10 mouse cellular contexts compared by ENCODE assay signal in genomic region chr14:40931115-40931829, GRCm38 (mm10). TPM values are rescaled to one million over a fixed set of nuclear protein-coding genes. Genes with fewer than 3 reads are reported as not detected.
DNase-seq lines count a peak whose midpoint lies in the region; ATAC-seq and TF ChIP-seq lines count a peak whose summit lies in the region.
"Had no signal": no experiment of that assay in that cellular context is flagged by ENCODE, and none has a peak within 500 bp of the region (broad histone marks: within the 10 kb centered on the region; RNA-seq: fewer than 3 reads in every experiment).

No protein-coding gene starts in this region.

- peak; percentile 32 for DNase-seq in adrenal gland, adult 2 months
- DNase-seq in adrenal gland, postnatal 10 days = no peak
- DNase-seq in lung, embryonic 14.5 days = no peak
- no peak for DNase-seq in lung, adult 2 months
- DNase-seq in kidney, postnatal 25 days = peak; percentile 67 to 88
- no peak for DNase-seq in layer of hippocampus, postnatal 36 days
- no peak for DNase-seq in midbrain, postnatal 0 days (ENCODE audit: low spot score)
- DNase-seq: cerebellum, adult 11-12 months; gastrocnemius, postnatal 14 days had no signal

- peak; percentile 39; the same call in 1 of the 2 replicates for ATAC-seq in lung, embryonic 14.5 days (ENCODE audit: insufficient read depth)
- no peak for ATAC-seq in stomach, embryonic 15.5 days (ENCODE audit: insufficient read depth, low FRiP score, low read depth)
- no peak for ATAC-seq in midbrain, postnatal 0 days (ENCODE audit: low FRiP score)

- WGBS in lung, embryonic 14.5 days = 51% methylated on average over 3 of the region's 3 CpGs
- WGBS in lung, adult 2 months = 30% methylated on average over 3 of the region's 3 CpGs
- WGBS in stomach, embryonic 15.5 days = 36% methylated on average over 3 of the region's 3 CpGs
- WGBS in midbrain, postnatal 0 days = 71% methylated on average over 3 of the region's 3 CpGs

- H3K27ac ChIP-seq in lung, embryonic 14.5 days (ENCODE audit: low read depth) = peak overlapping the region; percentile 67
- H3K27ac ChIP-seq in stomach, embryonic 15.5 days = peak overlapping the region; percentile 27; the same call in 1 of the 2 replicates
- no peak overlapping the region for H3K27ac ChIP-seq in midbrain, postnatal 0 days (ENCODE audit: low read depth, low read length)

- 0 out of 2 replicates have a peak, but pooled peaks cover 5% of the 10 kb centered on the region for H3K36me3 ChIP-seq in lung, embryonic 14.5 days (ENCODE audit: insufficient read depth)
- no peaks in the 10 kb centered on the region for H3K36me3 ChIP-seq in stomach, embryonic 15.5 days
- H3K36me3 ChIP-seq in midbrain, postnatal 0 days (ENCODE audit: insufficient read depth, low read length) = no peaks in the 10 kb centered on the region

- H3K9me3 ChIP-seq in lung, embryonic 14.5 days (ENCODE audit: low read depth, low read length) = no peaks in the 10 kb centered on the region
- no peaks in the 10 kb centered on the region for H3K9me3 ChIP-seq in stomach, embryonic 15.5 days
- H3K9me3 ChIP-seq in midbrain, postnatal 0 days (ENCODE audit: low read length) = no peaks in the 10 kb centered on the region

- H3K9ac ChIP-seq in lung, embryonic 14.5 days = no peak overlapping the region
- no peak overlapping the region for H3K9ac ChIP-seq in stomach, embryonic 15.5 days
- H3K9ac ChIP-seq in midbrain, postnatal 0 days (replicated peaks; ENCODE audit: low read length, poor library complexity, severe bottlenecking) = no peak overlapping the region

- H3K4me2 ChIP-seq in lung, embryonic 14.5 days = no peak overlapping the region
- H3K4me2 ChIP-seq in stomach, embryonic 15.5 days = no peak overlapping the region
- H3K4me2 ChIP-seq in midbrain, postnatal 0 days (ENCODE audit: low read depth, low read length, poor library complexity, severe bottlenecking) = no peak overlapping the region

- TF ChIP-seq CTCF in lung, embryonic 14.5 days (IDR thresholded peaks at IDR 0.05; ENCODE audit: low read depth) = no peak
- TF ChIP-seq CTCF in lung, adult 2 months (IDR thresholded peaks at IDR 0.05; ENCODE audit: insufficient read depth, low read length) = no peak
- TF ChIP-seq CTCF in midbrain, postnatal 0 days (IDR thresholded peaks at IDR 0.05) = no peak

- H3K4me1 ChIP-seq in lung, embryonic 14.5 days (ENCODE audit: insufficient read depth) = peaks cover 17% of the 10 kb centered on the region; the same call in 1 of the 2 replicates
- H3K4me1 ChIP-seq in lung, adult 2 months (ENCODE audit: control insufficient read depth, insufficient read depth, low read length) = peaks cover 53% of the 10 kb centered on the region
- H3K4me1 ChIP-seq in stomach, embryonic 15.5 days = peaks cover 29% of the 10 kb centered on the region
- no peaks in the 10 kb centered on the region for H3K4me1 ChIP-seq in midbrain, postnatal 0 days (ENCODE audit: insufficient read depth, low read length)

- no peak for TF ChIP-seq POLR2A in lung, adult 2 months (IDR thresholded peaks at IDR 0.05; ENCODE audit: borderline replicate concordance, extremely low read depth, low read depth, low read length)

- H3K27me3 ChIP-seq in lung, embryonic 14.5 days (ENCODE audit: insufficient read depth, low read length) = no peaks in the 10 kb centered on the region
- H3K27me3 ChIP-seq in stomach, embryonic 15.5 days (replicated peaks) = no peaks in the 10 kb centered on the region
- no peaks in the 10 kb centered on the region for H3K27me3 ChIP-seq in midbrain, postnatal 0 days (ENCODE audit: insufficient read depth, low read length)

- no peak overlapping the region for H3K4me3 ChIP-seq in lung, embryonic 14.5 days (ENCODE audit: low read depth, low read length)
- H3K4me3 ChIP-seq in lung, adult 2 months (replicated peaks; ENCODE audit: extremely low read depth, low read depth, low read length) = no peak overlapping the region
- no peak overlapping the region for H3K4me3 ChIP-seq in stomach, embryonic 15.5 days (replicated peaks)
- H3K4me3 ChIP-seq in midbrain, postnatal 0 days (ENCODE audit: low read depth, low read length) = no peak overlapping the region

RNA-seq across cellular contexts. Expression of gene Tspan14, which starts 35.3 kb away (rescaled TPM):
- total RNA-seq in adrenal gland, adult 2 months (2021) = 10 to 100 TPM; 26.3 to 35.8 TPM
- polyA plus RNA-seq in adrenal gland, adult 2 months (2012; rRNA removed) = 30.7 and 31.2 TPM in 2 replicates
- 10 to 100 TPM; 50.0 to 53.8 TPM for total RNA-seq in adrenal gland, postnatal 10 days (2021)
- 104 and 105 TPM in 2 replicates for polyA plus RNA-seq in lung, embryonic 14.5 days (2014; fragmentation: Nextera tagmentation; extraction: Ambion mirVana)
- 82.2 and 94.2 TPM in 2 replicates for polyA plus RNA-seq in lung, adult 2 months (2012; rRNA removed)
- 67.5 and 72.3 TPM in 2 replicates for polyA plus RNA-seq in stomach, embryonic 15.5 days (2015; fragmentation: Nextera tagmentation; extraction: Ambion mirVana)
- 10 to 100 TPM; 31.4 to 32.6 TPM for total RNA-seq in layer of hippocampus, postnatal 36 days (2021)
- 31.2 and 31.8 TPM in 2 replicates for total RNA-seq in midbrain, postnatal 0 days (2014; rRNA removed)
- 28.3 and 31.3 TPM in 2 replicates for polyA plus RNA-seq in midbrain, postnatal 0 days (2015; fragmentation: Nextera tagmentation; extraction: Ambion mirVana)

RNA-seq across cellular contexts. Expression of gene Sh2d4b, which starts 38.2 kb away (rescaled TPM):
- 1 to 10 TPM; 1.6 to 2.4 TPM for total RNA-seq in adrenal gland, adult 2 months (2021)
- polyA plus RNA-seq in adrenal gland, adult 2 months (2012; rRNA removed) = 0.12 and 0.20 TPM in 2 replicates
- total RNA-seq in adrenal gland, postnatal 10 days (2021) = 1 to 10 TPM; 1.5 to 1.7 TPM
- polyA plus RNA-seq in lung, embryonic 14.5 days (2014; fragmentation: Nextera tagmentation; extraction: Ambion mirVana) = 0.74 and 0.79 TPM in 2 replicates
- polyA plus RNA-seq in lung, adult 2 months (2012; rRNA removed) = 0.41 and 0.54 TPM in 2 replicates
- 0.39 and 0.57 TPM in 2 replicates for polyA plus RNA-seq in stomach, embryonic 15.5 days (2015; fragmentation: Nextera tagmentation; extraction: Ambion mirVana)
- 1 to 10 TPM; 2.1 TPM for total RNA-seq in layer of hippocampus, postnatal 36 days (2021)
- total RNA-seq in midbrain, postnatal 0 days (2014; rRNA removed) = 3.0 and 3.7 TPM in 2 replicates
- 0.44 and 0.74 TPM in 2 replicates for polyA plus RNA-seq in midbrain, postnatal 0 days (2015; fragmentation: Nextera tagmentation; extraction: Ambion mirVana)

Comparison
In these comparisons a context has a peak if more than half of its experiments do, and no peak if none do; other contexts are left out.
1. DNase-seq: peak in adrenal gland, adult 2 months (single experiment) and kidney, postnatal 25 days (2 of 2); none in adrenal gland, postnatal 10 days (single experiment), lung, embryonic 14.5 days (single experiment), lung, adult 2 months (single experiment), layer of hippocampus, postnatal 36 days (0 of 2) and midbrain, postnatal 0 days (single experiment).